Mouse (Mus musculus) heart, embryonic 12.5 days (tissue): ENCODE measurements around the gene Ugt8a. TPM values are rescaled to one million over a fixed set of nuclear protein-coding genes. Genes with fewer than 3 reads are reported as not detected.

Experiments used
- ATAC-seq: fragments of 200-750 bp; cut with Nextera tagmentation; 2 replicates; pipeline ENCODE4 v1.8.0; 2017; ENCODE audit warnings: moderate TSS enrichment, moderate library complexity; ENCODE audit not compliant: insufficient number of reproducible peaks, low FRiP score
- H3K27ac ChIP-seq: fragments of 300-500 bp; sonication (generic); 2 replicates; pipeline ENCODE4 v1.5.1; 2016; ENCODE audit warnings: mild to moderate bottlenecking, moderate library complexity; ENCODE audit not compliant: poor library complexity, severe bottlenecking
- H3K27me3 ChIP-seq: fragments of 300-500 bp; sonication (generic); replicated peaks from 2 replicates; pipeline ENCODE4 v1.6.1; 2016; ENCODE audit warnings: mild to moderate bottlenecking, moderate library complexity
- H3K36me3 ChIP-seq: fragments of 300-500 bp; sonication (generic); 2 replicates; pipeline ENCODE4 v1.6.1; 2016; ENCODE audit warnings: mild to moderate bottlenecking, moderate library complexity
- H3K4me1 ChIP-seq: fragments of 300-500 bp; sonication (generic); replicated peaks from 2 replicates; pipeline ENCODE4 v1.6.1; 2016; ENCODE audit warnings: mild to moderate bottlenecking
- H3K4me2 ChIP-seq: fragments of 300-500 bp; sonication (generic); 2 replicates; pipeline ENCODE4 v1.6.1; 2016; ENCODE audit warnings: mild to moderate bottlenecking, moderate library complexity
- H3K4me3 ChIP-seq: fragments of 300-500 bp; sonication (generic); 2 replicates; pipeline ENCODE4 v1.5.1; 2016; ENCODE audit warnings: mild to moderate bottlenecking
- H3K9ac ChIP-seq: fragments of 300-500 bp; sonication (generic); 2 replicates; pipeline ENCODE4 v1.6.1; 2016; ENCODE audit warnings: mild to moderate bottlenecking, moderate library complexity
- H3K9me3 ChIP-seq: fragments of 300-500 bp; sonication (generic); replicated peaks from 2 replicates; pipeline ENCODE4 v1.6.1; 2016; ENCODE audit warnings: mild to moderate bottlenecking, moderate library complexity
- WGBS: fragments of 180-500 bp; shearing (Covaris S2); methylation state at CpG from one replicate; pipeline ENCODE4 v1.1.7; 2016; 5-methylcytosine and 5-hydroxymethylcytosine counted together
- polyA plus RNA-seq: library from polyadenylated mRNA; unstranded; fragments of >200 nt; fragmentation: Nextera tagmentation; extraction: Ambion mirVana; gene quantifications from 2 replicates; pipeline ENCODE4 v1.2.1, GENCODE M21; 2016

Gene Ugt8a
- polyA plus RNA-seq, 1 experiment from 2014 or later: 0.23 TPM

- Histone ChIP-seq H3K36me3 (no peaks in the 10 kb centered on the region), H3K9me3 (no peaks in the 10 kb centered on the region), H3K4me1 (peaks cover 8% of the 10 kb centered on the region; the same call in 1 of the 2 replicates), H3K9ac (no peak overlapping the region), H3K4me3 (no peak overlapping the region), H3K4me2 (no peak overlapping the region), H3K27ac (no peak overlapping the region), H3K27me3 (peaks cover 30% of the 10 kb centered on the region)
- no peak for ATAC-seq
These were observed 2.6 kb downstream of the Ugt8a start for GRCm38 (mm10) chr3:125935796-125936195.

DNA sequence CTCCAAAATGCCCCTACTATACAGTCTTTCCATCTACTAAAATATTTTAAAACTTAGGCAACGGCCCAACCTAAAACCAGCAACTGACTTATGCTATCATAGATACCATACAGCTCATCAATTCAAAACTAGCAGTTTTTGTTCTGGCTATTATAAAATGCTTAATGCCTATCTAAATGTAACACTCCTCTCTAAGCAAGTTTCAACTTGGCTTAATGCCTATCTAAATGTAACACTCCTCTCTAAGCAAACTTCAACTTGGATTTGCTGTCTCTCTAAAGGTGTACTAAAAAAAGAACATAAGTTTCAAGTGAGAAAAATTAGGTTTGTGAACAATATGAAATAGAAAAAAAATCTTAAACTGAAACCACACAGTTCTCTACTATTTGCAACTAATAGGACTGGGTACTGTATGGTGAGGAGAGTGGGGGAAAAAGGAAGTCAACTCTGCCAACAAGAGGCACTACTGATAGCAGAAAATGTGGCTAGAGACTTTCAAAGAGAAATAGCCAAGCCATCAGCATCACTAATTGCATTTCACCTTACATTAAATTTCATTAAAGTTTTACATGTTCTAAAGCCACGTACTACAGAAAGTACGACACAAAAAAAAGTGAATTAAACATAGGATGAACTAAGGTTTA, 5.7 kb downstream of the Ugt8a start:
- no peak overlapping the region for H3K9ac ChIP-seq
- WGBS: 82% methylated on average over 3 of the region's 3 CpGs
- no peak overlapping the region for H3K4me2 ChIP-seq
- ATAC-seq: no peak
- H3K27me3 ChIP-seq: peaks cover 10% of the 10 kb centered on the region
- H3K9me3 ChIP-seq: no peaks in the 10 kb centered on the region
- H3K4me1 ChIP-seq: peaks cover 4% of the 10 kb centered on the region; the same call in 1 of the 2 replicates
- H3K4me3 ChIP-seq: no peak overlapping the region
- H3K36me3 ChIP-seq: no peaks in the 10 kb centered on the region
- no peak overlapping the region for H3K27ac ChIP-seq

- no peak overlapping the region for H3K4me2 ChIP-seq
- no peak for ATAC-seq
- WGBS: 50% methylated on average over 1 of the region's 1 CpGs
These were observed 7.4 kb downstream of the Ugt8a start for GRCm38 (mm10) chr3:125931059-125931458.

GRCm38 (mm10) chr3:125920876-125921275, 17.5 kb downstream of the Ugt8a start:
- H3K4me3 ChIP-seq: no peak overlapping the region
- no peak overlapping the region for H3K4me2 ChIP-seq
- H3K9me3 ChIP-seq: no peaks in the 10 kb centered on the region
- H3K27ac ChIP-seq: no peak overlapping the region
- no peak overlapping the region for H3K9ac ChIP-seq
- H3K4me1 ChIP-seq: no peaks in the 10 kb centered on the region
- 74% methylated on average over 2 of the region's 2 CpGs for WGBS
- H3K36me3 ChIP-seq: no peaks in the 10 kb centered on the region
- H3K27me3 ChIP-seq: no peaks in the 10 kb centered on the region
- ATAC-seq: no peak

More at GRCm38 (mm10) chr3:125931059-125931458, 7.4 kb downstream of the Ugt8a start:
- H3K27me3 ChIP-seq: no peaks in the 10 kb centered on the region; the same call in 1 of the 2 replicates
- no peaks in the 10 kb centered on the region for H3K4me1 ChIP-seq
- no peak overlapping the region for H3K4me3 ChIP-seq
- no peaks in the 10 kb centered on the region for H3K36me3 ChIP-seq
- H3K9ac ChIP-seq: no peak overlapping the region
- no peaks in the 10 kb centered on the region for H3K9me3 ChIP-seq
- no peak overlapping the region for H3K27ac ChIP-seq

GRCm38 (mm10) chr3:125898976-125899375, 39.4 kb downstream of the Ugt8a start:
- Histone ChIP-seq H3K4me3 (no peak overlapping the region), H3K27ac (no peak overlapping the region), H3K27me3 (no peaks in the 10 kb centered on the region), H3K4me1 (no peaks in the 10 kb centered on the region), H3K36me3 (no peaks in the 10 kb centered on the region), H3K9me3 (no peaks in the 10 kb centered on the region), H3K4me2 (no peak overlapping the region), H3K9ac (no peak overlapping the region)
- no peak for ATAC-seq
- WGBS: 80% methylated on average over 1 of the region's 1 CpGs

- 71% methylated on average over 2 of the region's 2 CpGs for WGBS
- no peak for ATAC-seq
- Histone ChIP-seq H3K27me3 (no peaks in the 10 kb centered on the region), H3K36me3 (no peaks in the 10 kb centered on the region), H3K9ac (no peak overlapping the region), H3K4me3 (no peak overlapping the region), H3K4me2 (no peak overlapping the region), H3K9me3 (no peaks in the 10 kb centered on the region), H3K27ac (no peak overlapping the region), H3K4me1 (no peaks in the 10 kb centered on the region)
These were observed 51.3 kb downstream of the Ugt8a start for GRCm38 (mm10) chr3:125887109-125887508.

- Histone ChIP-seq H3K4me1 (no peaks in the 10 kb centered on the region), H3K27me3 (no peaks in the 10 kb centered on the region), H3K9ac (no peak overlapping the region), H3K4me3 (no peak overlapping the region), H3K27ac (no peak overlapping the region), H3K9me3 (no peaks in the 10 kb centered on the region), H3K36me3 (no peaks in the 10 kb centered on the region), H3K4me2 (no peak overlapping the region)
- no peak for ATAC-seq
- 67% methylated on average over 2 of the region's 2 CpGs for WGBS
These were observed 53.5 kb downstream of the Ugt8a start for GRCm38 (mm10) chr3:125884879-125885278.

- WGBS: 45% methylated on average over 2 of the region's 2 CpGs
- H3K27me3 ChIP-seq: no peaks in the 10 kb centered on the region
- no peak overlapping the region for H3K9ac ChIP-seq
- no peak for ATAC-seq
- H3K4me2 ChIP-seq: no peak overlapping the region
- no peaks in the 10 kb centered on the region for H3K4me1 ChIP-seq
- H3K9me3 ChIP-seq: no peaks in the 10 kb centered on the region
- H3K4me3 ChIP-seq: no peak overlapping the region
- no peak overlapping the region for H3K27ac ChIP-seq
- no peaks in the 10 kb centered on the region for H3K36me3 ChIP-seq
These were observed 54.0 kb downstream of the Ugt8a start for GRCm38 (mm10) chr3:125884423-125884822.

DNA sequence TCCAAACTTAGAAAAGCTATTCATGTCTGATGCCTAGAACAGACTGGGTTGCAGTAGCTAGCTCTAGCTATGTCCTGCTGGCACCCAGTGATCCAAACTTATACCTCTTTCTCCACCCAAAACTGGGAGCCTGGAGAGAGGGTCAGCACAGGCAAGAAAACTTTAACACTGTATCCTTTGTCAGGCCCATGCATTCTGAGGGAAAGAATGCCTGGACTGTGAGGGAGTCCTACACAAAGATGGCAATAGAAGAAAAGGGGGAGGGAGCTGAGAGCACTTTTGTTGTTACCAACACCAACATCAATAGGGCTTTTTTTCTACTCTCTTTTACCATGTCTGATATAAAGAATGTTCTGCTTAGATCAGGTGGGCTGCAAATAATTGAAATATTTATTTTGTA, 55.4 kb downstream of the Ugt8a start:
- no peaks in the 10 kb centered on the region for H3K36me3 ChIP-seq
- H3K27me3 ChIP-seq: no peaks in the 10 kb centered on the region
- no peaks in the 10 kb centered on the region for H3K9me3 ChIP-seq
- ATAC-seq: no peak
- no peak overlapping the region for H3K9ac ChIP-seq
- H3K4me3 ChIP-seq: no peak overlapping the region
- no peak overlapping the region for H3K27ac ChIP-seq
- no peaks in the 10 kb centered on the region for H3K4me1 ChIP-seq
- no peak overlapping the region for H3K4me2 ChIP-seq

GRCm38 (mm10) chr3:125881835-125882234, 56.6 kb downstream of the Ugt8a start:
- ATAC-seq: no peak

GRCm38 (mm10) chr3:125874371-125874770, 64.0 kb downstream of the Ugt8a start:
- no peak for ATAC-seq
- H3K4me1 ChIP-seq: no peaks in the 10 kb centered on the region
- H3K27ac ChIP-seq: no peak overlapping the region
- no peaks in the 10 kb centered on the region for H3K9me3 ChIP-seq
- H3K36me3 ChIP-seq: no peaks in the 10 kb centered on the region
- 81% methylated on average over 4 of the region's 4 CpGs for whole genome bisulfite sequencing
- H3K4me2 ChIP-seq: no peak overlapping the region
- H3K9ac ChIP-seq: no peak overlapping the region
- no peak overlapping the region for H3K4me3 ChIP-seq
- H3K27me3 ChIP-seq: no peaks in the 10 kb centered on the region

More at GRCm38 (mm10) chr3:125881835-125882234, 56.6 kb downstream of the Ugt8a start:
- Histone ChIP-seq H3K9ac (no peak overlapping the region), H3K4me2 (no peak overlapping the region), H3K9me3 (no peaks in the 10 kb centered on the region), H3K4me1 (no peaks in the 10 kb centered on the region), H3K4me3 (no peak overlapping the region), H3K27ac (no peak overlapping the region), H3K27me3 (no peaks in the 10 kb centered on the region), H3K36me3 (no peaks in the 10 kb centered on the region)

GRCm38 (mm10) chr3:125869873-125870272, 68.5 kb downstream of the Ugt8a start:
- Histone ChIP-seq H3K4me1 (no peaks in the 10 kb centered on the region), H3K9ac (no peak overlapping the region), H3K27me3 (no peaks in the 10 kb centered on the region), H3K4me3 (no peak overlapping the region), H3K36me3 (no peaks in the 10 kb centered on the region), H3K4me2 (no peak overlapping the region), H3K27ac (no peak overlapping the region), H3K9me3 (no peaks in the 10 kb centered on the region)
- no peak for ATAC-seq
- 88% methylated on average over 4 of the region's 4 CpGs for WGBS
